Mouse (Mus musculus) kidney, adult 18-20 months (tissue): ENCODE measurements at regions not wholly inside any gene's neighbourhood (a gene's known extent, or its start where the extent isn't known, plus 50 kb on each side); places are given as distances from the start of the nearest gene placed in this dataset.

ENCODE experiments used
- DNase-seq: peaks from one replicate; pipeline ENCODE4 v3.0.0; 2021

- DNase-seq = no peak
These were observed 53.1 kb upstream of the Glis3 start for GRCm38 (mm10) chr19:28732998-28733397.

- no peak for DNase-seq
These were observed 53.9 kb upstream of the Glis3 start for GRCm38 (mm10) chr19:28733781-28734180.

GRCm38 (mm10) chr19:28743176-28743793 lies 63.4 kb upstream of the Glis3 start:
- DNase-seq = peak; percentile 80

GRCm38 (mm10) chr19:28745105-28745504 lies 65.2 kb upstream of the Glis3 start:
- no peak for DNase-seq

GRCm38 (mm10) chr19:28745534-28745933 lies 65.7 kb upstream of the Glis3 start:
- DNase-seq = no peak

DNA sequence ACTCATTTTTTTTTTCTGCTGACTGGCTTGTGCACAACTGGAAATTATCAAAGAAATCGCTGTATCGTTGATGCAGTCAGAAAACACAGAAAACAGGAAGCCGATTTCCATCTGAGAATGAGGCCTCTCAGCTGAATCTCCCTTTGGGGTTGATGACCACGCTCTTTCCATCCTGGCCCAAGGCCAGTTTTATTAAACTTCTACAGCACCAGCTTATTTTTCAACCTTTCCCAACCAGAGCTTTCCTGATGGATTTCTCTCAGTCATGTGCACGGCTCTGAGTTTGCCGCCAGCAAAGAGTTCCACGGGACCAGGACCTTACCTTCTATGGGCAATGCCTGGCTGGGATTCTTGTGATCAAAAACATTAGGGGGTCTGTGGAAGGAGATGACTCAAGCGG lies 71.2 kb upstream of the Glis3 start:
- DNase-seq = peak; percentile 25

GRCm38 (mm10) chr19:28758854-28759253 lies 76.0 kb upstream of the Slc1a1 start:
- peak; percentile 72 for DNase-seq

DNA sequence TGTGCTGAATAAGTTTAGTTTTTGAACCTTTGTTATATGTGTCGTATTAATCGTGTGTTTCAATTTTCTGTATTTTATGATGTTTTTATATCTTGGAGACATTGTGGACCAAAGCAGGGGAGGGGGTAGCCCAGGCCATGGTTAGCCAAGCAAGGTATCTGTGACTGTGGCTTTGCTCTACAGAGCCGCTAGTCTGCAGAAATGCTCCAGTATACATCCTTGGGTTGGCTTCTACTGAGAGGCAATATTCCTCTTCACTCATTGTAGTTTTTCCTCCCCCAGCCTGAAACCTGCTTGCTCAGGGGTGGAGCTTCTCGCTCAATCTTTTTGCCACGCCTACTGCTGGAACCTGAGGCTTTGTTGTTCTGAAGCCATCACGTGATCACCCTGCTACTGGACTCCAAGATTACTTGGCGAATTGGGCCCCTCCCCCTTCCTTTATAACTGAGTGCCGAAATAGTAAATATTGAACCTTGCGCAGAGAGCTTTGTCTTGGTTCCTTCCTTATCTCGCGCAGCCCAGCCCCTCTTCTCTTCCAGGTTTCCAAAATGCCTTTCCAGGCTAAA lies 70.0 kb upstream of the Slc1a1 start:
- no peak for DNase-seq

DNA sequence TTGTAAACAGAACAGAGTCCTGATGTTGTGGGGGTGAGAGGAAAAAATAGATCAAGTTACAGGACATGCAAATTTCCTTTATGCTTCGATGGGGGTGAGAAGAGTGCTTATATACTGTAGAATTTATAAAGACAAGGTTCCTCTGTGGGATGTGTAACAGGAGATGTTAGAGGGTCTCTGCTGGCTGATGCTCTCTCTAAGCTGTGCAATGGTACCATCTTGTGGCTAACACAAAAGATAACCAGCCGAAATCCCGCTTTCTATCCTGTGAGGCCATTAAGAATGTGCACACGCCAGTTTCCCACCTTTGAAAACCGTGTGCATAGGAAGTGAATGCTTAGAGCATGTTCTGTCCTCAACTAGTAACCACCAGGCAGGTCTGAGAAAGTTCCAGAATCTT lies 66.6 kb upstream of the Slc1a1 start:
- no peak for DNase-seq

DNA sequence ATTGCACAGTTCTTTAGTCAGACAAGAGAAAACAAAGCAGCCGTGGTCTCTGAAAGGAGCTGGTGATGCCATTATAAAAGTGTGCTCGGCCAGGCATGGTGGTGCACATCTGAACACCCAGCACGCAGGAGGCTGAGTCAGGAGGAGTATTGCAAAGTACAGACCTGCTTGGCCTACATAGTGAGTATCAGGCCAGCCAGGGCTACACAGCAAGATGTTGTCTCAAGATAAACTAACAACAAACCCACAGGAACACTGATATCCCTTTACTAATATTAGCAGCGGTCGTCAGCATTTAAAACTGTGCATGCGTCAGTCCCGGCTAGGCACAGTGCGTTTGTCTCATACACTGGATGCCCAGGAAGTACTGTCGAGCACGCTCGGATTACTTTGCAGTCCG lies 64.4 kb upstream of the Slc1a1 start:
- DNase-seq = no peak

DNA sequence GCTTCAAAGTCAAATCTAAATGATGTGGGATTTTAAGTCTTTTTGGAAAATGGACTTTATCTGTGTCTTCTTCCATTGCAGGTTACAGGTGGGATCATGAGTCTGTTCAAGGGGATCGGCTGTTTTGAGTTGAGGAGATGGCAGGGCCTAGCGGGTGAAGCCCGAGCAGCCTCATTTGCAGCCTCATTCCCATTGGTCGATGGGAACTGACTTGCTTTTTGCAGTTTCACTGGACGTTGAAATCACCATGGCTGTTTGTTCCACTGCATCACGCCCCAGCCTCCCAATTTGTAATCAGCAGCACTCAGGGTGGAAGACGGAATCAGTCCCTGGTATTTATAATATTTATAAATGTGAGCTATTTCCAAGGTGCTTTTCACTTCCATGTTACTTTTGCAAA lies 63.0 kb upstream of the Slc1a1 start:
- DNase-seq = no peak

GRCm38 (mm10) chr19:28772840-28773570 lies 61.8 kb upstream of the Slc1a1 start:
- no peak for DNase-seq

- DNase-seq = peak; percentile 49
These were observed 58.0 kb upstream of the Slc1a1 start for GRCm38 (mm10) chr19:28776868-28777267.

GRCm38 (mm10) chr19:28777674-28778073 lies 57.2 kb upstream of the Slc1a1 start:
- no peak for DNase-seq

GRCm38 (mm10) chr19:28778386-28778785 lies 56.5 kb upstream of the Slc1a1 start:
- DNase-seq = no peak

DNA sequence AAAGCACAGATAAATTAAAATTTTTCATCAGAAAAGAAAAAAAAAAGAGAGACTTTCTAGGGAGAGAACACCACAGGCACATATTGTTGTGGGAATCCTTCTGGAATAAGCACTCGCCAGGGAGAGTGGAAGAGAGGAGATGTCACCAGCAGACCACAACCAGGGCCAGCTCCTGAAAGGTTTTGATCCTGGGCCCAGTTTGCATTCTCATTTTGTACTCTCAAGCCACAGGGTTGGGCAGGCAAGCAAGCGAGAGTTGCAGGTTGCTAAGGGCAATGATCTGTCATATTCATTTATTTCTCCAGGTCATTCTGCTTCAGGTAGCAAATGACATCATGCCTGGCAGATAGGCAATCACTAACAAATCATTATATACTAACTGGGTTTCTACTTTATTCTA lies 52.9 kb upstream of the Slc1a1 start:
- DNase-seq = no peak
